Mouse (Mus musculus): ENCODE measurements around the gene Gm11565.

DNA sequence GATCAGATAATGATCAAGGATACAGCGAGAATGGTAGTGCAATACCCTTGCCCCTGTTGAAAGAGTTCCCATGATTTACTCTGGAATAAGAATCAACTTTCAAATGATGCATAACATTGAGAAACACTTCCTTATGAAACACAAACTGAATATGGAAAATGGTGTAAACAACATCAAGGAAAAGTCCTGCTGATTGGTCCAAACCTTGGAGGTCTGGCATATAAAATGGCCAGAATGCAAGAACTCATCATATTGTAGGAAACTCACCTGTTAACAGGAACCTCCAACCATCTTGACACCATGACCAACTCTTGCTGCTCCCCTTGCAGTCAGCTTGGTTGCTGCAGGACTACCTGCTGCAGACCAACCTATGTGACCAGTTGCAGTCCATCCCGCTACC lies 33.6 kb downstream of the Gm11565 start, which contains the start of gene Krtap9-5:
- TF ChIP-seq EP300 (IDR thresholded peaks at IDR 0.05; ENCODE audit: insufficient read depth, low read depth, low read length) (no peak), CTCF (IDR thresholded peaks at IDR 0.05; ENCODE audit: low read depth, low read length) (no peak), POLR2A (IDR thresholded peaks at IDR 0.05; ENCODE audit: insufficient read depth, low read length) (no peak)
